Mouse (Mus musculus): Measurements from ENCODE around the gene Masp1. TPM values are rescaled to one million over a fixed set of nuclear protein-coding genes. Genes with fewer than 3 reads are reported as not detected.
A peak's percentile ranks its signal among the peaks of the same experiment; 100 is the strongest.

Masp1 gene
- total RNA-seq (2021), result 10 to 100 TPM; 13.8 to 14.5 TPM

DNA sequence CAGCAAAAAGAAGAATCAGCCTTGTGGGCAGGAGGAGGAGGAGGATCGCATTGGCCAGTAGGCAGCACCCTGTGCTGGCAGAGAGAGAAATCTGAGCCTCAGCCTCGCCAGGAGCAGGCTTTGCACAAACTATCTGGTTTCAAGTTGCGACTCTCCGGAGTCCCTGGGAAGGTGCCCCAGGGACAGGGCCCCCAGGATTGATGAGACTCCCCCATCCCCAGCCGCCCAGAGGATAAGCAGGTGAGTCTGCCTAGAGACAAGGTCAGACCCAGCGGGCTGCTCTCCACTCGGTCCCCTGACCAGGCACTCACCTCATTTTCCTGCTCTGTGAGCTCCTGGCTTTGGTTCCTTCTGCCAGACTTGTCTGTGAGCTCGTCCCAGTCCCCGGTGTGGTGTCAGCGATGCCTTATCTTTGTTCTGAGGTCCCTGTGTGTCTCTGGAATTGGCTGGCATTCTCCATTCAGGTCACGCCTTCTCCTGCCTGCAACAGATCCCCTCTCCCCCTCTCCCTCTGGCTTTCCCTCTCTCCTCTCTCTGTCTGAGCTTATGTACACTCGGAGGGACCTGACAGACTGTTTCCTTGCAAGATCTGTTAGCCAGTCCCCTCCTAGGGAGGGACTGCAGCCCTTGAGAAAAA lies at the start of gene Masp1, which contains the start of gene Rtp4:
Gene Masp1, minus strand, starts transcription at position 581 of the 637 bp plus-strand sequence.
Gene Rtp4, plus strand, starts transcription at position 57 of the 637 bp plus-strand sequence.
- intact Hi-C loops (cut with DNase I), result no loop called here

DNA sequence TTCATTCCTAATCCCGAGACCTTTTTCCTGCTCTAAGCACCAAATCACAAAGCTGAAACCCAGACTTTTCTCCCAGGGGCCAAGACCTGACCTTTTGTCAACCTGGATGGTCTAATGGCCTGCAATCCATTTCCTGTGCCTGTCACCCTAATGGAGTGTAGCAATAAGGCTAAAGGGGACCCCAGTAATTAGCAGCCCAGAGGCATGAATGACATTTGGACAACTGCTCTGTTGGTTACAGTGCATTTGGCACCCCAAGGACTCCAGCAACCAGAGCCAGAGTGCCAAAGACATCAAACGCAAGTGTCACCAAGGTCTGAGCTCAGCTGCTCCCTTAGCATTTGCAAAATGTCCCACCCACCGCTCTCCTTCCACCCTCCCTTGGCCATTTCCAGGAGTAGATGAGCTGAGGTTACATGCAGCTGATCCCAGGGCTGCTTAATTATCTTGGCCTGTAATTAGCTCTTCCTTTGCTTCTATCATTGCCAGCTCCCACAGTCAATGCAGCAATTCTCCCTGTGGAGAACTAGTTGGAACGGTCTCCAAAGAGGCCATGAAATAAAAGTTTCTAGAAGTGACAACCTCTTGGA lies 47.8 kb upstream of the Masp1 start:
- no peak for DNase-seq (ENCODE audit: low spot score in 2 of 2)
- intact Hi-C loops (cut with DNase I), result no loop called here

More for the DNA sequence above, at the start of gene Masp1, which contains the start of gene Rtp4:
- DNase-seq (ENCODE audit: low spot score in 2 of 2), result peak in 1 of 2 experiments; percentile 48

DNA sequence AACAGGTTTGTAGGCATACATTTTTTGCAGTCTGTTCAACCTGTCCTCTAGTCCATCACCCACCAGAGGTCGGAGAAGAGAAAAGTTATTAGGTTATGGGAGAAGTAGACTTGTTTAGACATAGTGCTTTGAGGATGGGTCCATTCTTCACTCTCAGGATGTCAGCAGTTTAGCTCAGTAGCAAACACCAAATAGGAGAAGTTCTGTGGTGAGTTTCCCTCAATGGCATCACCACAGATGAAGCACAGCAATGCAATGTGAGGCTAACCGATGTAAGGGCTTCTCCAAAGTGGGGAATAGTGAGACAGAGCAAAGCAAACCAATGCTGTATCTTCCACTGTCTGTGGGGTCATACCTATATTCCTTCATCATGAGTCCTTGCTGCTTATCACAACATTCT lies 37.1 kb upstream of the Masp1 start:
- no peak for DNase-seq (ENCODE audit: low spot score in 2 of 2)
- intact Hi-C loops (cut with DNase I), result no loop called here

GRCm38 (mm10) chr16:23557195-23557594 lies 36.6 kb upstream of the Masp1 start:
- intact Hi-C loops (cut with DNase I), result no loop called here
- no peak for DNase-seq (ENCODE audit: low spot score in 2 of 2)

DNA sequence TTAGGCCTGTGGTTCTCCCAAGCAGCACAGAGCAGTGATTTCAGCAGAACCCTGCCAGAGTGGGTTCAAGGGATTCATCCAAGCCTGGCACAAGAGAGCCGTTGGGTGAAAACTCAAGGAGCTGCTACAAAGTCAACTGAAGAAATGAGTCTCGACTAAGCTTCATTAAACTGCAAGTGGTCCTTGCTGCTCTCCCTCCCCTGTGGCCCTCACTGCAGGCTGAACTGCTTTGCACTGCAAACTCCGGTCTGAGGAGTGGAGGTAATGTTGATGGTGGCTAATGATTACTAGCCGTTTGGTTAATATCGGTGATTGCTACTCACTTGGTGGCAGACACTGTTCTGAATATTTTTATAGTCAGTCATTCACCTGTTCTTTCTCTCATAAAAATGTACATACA lies 34.1 kb upstream of the Masp1 start:
- intact Hi-C loops (cut with DNase I), result loop anchor here (5.0 kb wide), 1 partner anchor 168 kb away; no protein-coding TSS in a partner anchor
- no peak for DNase-seq (ENCODE audit: low spot score in 2 of 2)

DNA sequence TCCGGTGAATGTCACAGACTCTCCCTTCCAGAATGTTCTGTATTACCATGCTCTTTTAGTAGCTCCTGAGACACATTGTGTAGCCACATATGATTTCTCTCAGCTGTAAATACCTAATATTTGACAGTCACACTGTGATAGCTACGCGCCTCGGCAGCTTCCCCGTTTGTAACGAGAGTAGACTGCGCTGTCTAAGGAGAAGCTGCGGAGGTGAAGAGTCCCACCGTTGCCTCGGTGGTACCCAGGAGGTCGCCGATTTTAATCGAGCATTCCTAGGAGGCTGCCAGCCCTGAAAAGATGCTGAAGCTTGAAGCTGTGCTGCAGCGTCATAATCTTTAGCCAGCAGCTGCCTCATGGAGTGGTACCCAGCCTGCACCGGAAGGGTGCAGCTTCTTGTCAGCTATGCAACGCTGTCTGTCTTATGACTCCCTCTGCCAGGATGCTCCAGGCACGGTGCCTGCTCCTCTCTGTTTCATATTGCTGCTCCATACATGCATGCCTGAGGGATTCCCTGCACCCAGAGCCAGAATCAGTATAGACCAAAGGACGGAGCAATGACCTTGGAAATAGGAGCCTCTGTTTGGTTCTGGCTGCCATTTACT lies 30.5 kb upstream of the Masp1 start:
- intact Hi-C loops (cut with DNase I), result loop anchor here (1.0 to 5.0 kb wide), 3 partner anchors 171 to 402 kb away; no protein-coding TSS in a partner anchor
- DNase-seq (ENCODE audit: low spot score in 2 of 2), result peak; percentile 10 to 23

- peak; percentile 71 to 80 for DNase-seq (ENCODE audit: low spot score in 2 of 2)
- intact Hi-C loops (cut with DNase I), result loop anchor here (1.0 to 5.0 kb wide), 3 partner anchors 172 to 403 kb away; no protein-coding TSS in a partner anchor
Measured at GRCm38 (mm10) chr16:23550346-23550980, 29.8 kb upstream of the Masp1 start.

DNA sequence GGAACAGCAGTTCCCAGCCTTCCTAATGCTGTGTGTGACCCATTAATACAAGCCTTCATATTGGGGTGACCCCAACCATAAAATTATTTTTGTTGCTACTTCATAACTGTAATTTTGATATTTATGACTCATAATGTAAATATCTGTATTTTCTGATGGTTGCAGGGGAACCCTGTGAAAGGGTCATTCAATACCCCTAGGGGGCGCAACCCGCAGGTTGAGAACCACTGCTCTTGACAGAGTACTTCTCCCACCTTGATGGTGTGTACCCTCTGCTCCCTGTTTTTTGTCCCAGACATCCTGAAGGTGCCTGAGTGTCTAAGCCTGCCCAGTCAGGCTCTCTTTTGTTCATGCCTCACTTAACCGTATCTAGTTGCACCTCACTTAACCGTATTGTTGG lies 27.2 kb upstream of the Masp1 start:
- intact Hi-C loops (cut with DNase I), result loop anchor here (2.0 kb wide), 1 partner anchor 95 kb away; no protein-coding TSS in a partner anchor
- DNase-seq (ENCODE audit: low spot score in 2 of 2), result no peak

- DNase-seq (ENCODE audit: low spot score in 2 of 2), result no peak
Measured at GRCm38 (mm10) chr16:23544361-23544760, 23.7 kb upstream of the Masp1 start.

GRCm38 (mm10) chr16:23542866-23543265 lies 22.3 kb upstream of the Masp1 start:
- no peak for DNase-seq (ENCODE audit: low spot score in 2 of 2)
- intact Hi-C loops (cut with DNase I), result no loop called here

More at GRCm38 (mm10) chr16:23544361-23544760, 23.7 kb upstream of the Masp1 start:
- intact Hi-C loops (cut with DNase I), result no loop called here

GRCm38 (mm10) chr16:23541046-23541445 lies 20.4 kb upstream of the Masp1 start:
- DNase-seq (ENCODE audit: low spot score in 2 of 2), result no peak
- intact Hi-C loops (cut with DNase I), result no loop called here

DNA sequence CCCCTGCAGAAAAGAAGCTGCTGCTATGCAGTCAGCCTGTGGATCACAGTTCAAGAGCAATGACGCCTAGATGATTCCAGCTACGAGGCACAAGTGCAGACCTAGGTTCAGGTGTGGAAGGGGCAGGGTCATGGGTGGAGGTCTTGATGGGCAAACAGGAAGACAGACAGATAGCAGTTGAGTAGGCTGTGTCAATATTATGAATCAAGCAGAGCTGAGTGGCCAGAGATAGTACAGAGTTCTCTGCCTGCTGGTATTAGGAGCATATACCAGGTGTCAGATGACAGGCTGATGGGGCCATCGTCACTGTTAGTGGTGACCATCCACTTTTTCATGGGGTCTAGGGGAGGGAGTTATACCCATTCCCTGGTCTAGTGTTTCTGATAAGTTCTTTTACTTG lies 13.1 kb upstream of the Masp1 start:
- no peak for DNase-seq (ENCODE audit: low spot score in 2 of 2)
- intact Hi-C loops (cut with DNase I), result no loop called here

GRCm38 (mm10) chr16:23529186-23529585 lies 8.6 kb upstream of the Masp1 start:
- no peak for DNase-seq (ENCODE audit: low spot score in 2 of 2)
- intact Hi-C loops (cut with DNase I), result no loop called here

DNA sequence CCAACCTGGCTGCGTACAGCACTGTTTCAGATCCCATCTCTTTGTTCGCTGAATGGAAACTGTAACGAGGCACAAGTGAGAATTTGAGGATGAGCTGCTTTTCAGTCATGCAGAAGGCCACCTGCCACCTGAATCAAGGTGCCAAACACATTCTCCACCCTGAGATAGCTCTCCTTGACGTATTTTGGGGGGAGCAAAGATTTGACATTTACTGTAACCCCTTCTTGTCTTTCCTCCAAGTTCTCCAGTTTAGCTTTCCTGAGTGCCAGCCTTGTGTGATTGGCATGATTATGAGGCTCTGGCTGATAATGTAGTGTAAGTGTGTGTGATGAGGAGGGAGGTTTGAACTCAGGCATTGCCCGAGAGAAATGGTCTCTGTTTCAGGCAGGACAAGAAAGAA lies 1.5 kb upstream of the Masp1 start:
- no peak for DNase-seq (ENCODE audit: low spot score in 2 of 2)
- intact Hi-C loops (cut with DNase I), result no loop called here

GRCm38 (mm10) chr16:23521092-23521491 lies 477 bp upstream of the Masp1 start:
- intact Hi-C loops (cut with DNase I), result no loop called here
- no peak for DNase-seq (ENCODE audit: low spot score in 2 of 2)

GRCm38 (mm10) chr16:23519771-23520170 lies 844 bp downstream of the Masp1 start:
- peak in 1 of 2 experiments; percentile 81 for DNase-seq (ENCODE audit: low spot score in 2 of 2)
- intact Hi-C loops (cut with DNase I), result loop anchor here (2.0 kb wide), 1 partner anchor 19 kb away; no protein-coding TSS in a partner anchor

DNA sequence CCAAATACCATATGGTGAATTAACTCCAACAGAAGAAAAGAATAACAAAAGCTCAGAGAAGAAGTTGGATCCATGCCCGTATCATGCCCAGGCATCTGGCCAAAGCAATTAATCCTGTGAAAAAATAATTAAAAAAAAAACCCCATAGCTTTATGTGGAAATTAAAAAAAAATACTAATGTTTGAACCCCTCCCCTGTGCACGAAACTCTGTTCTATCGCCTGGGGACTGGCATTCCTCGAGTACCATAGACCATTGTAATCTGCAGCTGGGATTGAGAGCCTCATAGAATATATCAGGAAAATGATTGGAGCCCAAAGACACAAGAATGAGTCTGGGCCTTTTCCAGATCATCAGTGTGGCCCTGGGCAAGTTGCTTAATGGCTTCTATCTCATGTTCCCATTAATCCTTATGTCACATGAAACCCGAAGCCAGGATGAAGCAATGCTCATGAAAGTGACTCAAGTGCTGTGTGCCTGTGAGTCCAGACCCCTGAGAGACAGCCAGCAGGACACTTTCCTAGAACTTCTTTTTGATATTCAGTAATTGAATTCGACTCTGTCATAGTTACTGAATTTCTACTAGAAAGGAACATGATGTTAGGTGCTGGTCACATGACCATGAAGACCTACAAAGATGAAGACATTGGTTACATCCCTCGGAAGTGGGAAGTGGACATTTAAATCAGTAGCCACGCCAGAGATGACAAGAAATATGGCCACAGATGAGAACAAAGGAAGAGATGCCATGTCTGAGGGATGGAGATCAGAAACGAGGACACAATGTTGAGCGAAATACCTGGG lies 1.8 kb downstream of the Masp1 start:
- DNase-seq (ENCODE audit: low spot score in 2 of 2), result no peak
- intact Hi-C loops (cut with DNase I), result loop anchor here (2.0 kb wide), 1 partner anchor 18 kb away; no protein-coding TSS in a partner anchor

- intact Hi-C loops (cut with DNase I), result loop anchor here (2.0 kb wide), 1 partner anchor 17 kb away; no protein-coding TSS in a partner anchor
- DNase-seq (ENCODE audit: low spot score in 2 of 2), result no peak
Measured at GRCm38 (mm10) chr16:23517754-23518566, 2.7 kb downstream of the Masp1 start.

All from left cerebral cortex, postnatal 25 days (tissue).